Mouse (Mus musculus): ENCODE results near the gene Ttbk1. TPM values are rescaled to one million over a fixed set of nuclear protein-coding genes. Genes with fewer than 3 reads are reported as not detected.
A peak's percentile ranks its signal among the peaks of the same experiment; 100 is the strongest.

Gene Ttbk1
- polyA plus RNA-seq, 1 experiment, result 0.25 TPM

DNA sequence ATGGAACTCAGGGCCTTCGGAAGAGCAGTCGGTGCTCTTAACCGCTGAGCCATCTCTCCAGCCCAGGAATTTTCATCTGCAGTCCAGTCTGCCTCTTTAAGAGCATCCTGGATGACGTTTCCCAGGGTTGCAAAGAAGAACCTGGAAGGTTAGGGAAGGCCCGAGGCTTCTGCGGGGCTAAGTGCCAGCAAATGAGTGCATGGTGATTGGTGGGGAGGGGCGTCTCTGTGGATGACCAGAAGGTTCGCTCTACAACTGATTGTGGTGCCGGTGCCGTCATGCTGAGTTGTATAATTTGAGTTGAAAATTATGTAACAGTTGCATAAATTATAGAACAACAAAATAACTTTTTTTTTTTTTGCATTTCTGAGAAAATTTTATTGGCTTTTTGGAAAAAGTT lies 48.3 kb downstream of the Ttbk1 start:
- peaks cover 10% of the 10 kb centered on the region for H3K27me3 ChIP-seq (ENCODE audit: control insufficient read depth, insufficient read depth, low read length)
- H3K27ac ChIP-seq (ENCODE audit: insufficient read depth, low read depth, low read length), result no peak overlapping the region
- WGBS, result 90% methylated on average over 10 of the region's 10 CpGs
- no peak for TF ChIP-seq CTCF (IDR thresholded peaks at IDR 0.05; ENCODE audit: extremely low read depth, insufficient read length, insufficient replicate concordance, low read depth, low read length)
- TF ChIP-seq POLR2A (IDR thresholded peaks at IDR 0.05; ENCODE audit: low read depth, low read length), result no peak
- no peaks in the 10 kb centered on the region for H3K4me1 ChIP-seq (ENCODE audit: control insufficient read depth, insufficient read depth, insufficient read length, low read length)
- H3K36me3 ChIP-seq (ENCODE audit: control insufficient read depth, insufficient read depth, low read length), result no peaks in the 10 kb centered on the region
- H3K4me3 ChIP-seq (ENCODE audit: low read depth, low read length), result no peak overlapping the region

DNA sequence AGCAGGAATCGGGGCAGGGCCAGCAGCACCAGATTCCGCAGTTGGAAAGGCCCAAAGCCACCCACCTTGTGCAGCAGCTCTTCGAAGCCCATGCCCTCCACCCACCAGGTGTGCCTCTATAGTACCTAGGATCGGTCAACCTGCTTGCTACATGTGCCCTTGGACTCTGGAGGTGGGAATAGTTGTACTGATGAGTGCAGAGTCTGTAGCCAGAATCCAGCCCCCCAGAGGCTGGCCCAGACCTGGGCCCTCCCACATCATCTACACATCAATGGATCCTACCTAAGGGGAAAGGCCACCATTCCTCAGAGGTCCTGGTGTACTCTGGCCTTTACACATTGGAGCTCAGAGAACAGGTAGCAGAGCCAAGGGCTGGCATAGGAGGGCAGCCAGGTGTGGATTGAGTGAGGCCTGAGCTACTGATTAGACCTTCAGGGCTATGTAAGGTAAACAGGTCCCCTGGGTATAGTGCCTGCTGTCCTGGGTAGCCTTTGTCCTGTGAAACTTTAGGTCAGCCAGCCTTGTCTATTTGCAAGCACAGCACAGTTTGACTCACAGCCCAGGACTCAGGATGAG lies 49.1 kb downstream of the Ttbk1 start, which contains the start of gene Slc22a7:
Slc22a7 (minus strand) TSS at position 160 of the 576 bp plus-strand sequence.
- no peak for TF ChIP-seq POLR2A (IDR thresholded peaks at IDR 0.05; ENCODE audit: low read depth, low read length)
- no peak for TF ChIP-seq CTCF (IDR thresholded peaks at IDR 0.05; ENCODE audit: extremely low read depth, insufficient read length, insufficient replicate concordance, low read depth, low read length)
- no peak within 1 kb of the TSS for H3K27ac ChIP-seq (ENCODE audit: insufficient read depth, low read depth, low read length)
- H3K27me3 ChIP-seq (ENCODE audit: control insufficient read depth, insufficient read depth, low read length), result peaks cover 15% of the 10 kb centered on the region
- no peak within 1 kb of the TSS for H3K4me3 ChIP-seq (ENCODE audit: low read depth, low read length)
- 81% methylated on average over 4 of the region's 4 CpGs for WGBS
- no peaks in the 10 kb centered on the region for H3K36me3 ChIP-seq (ENCODE audit: control insufficient read depth, insufficient read depth, low read length)
- peaks cover 2% of the 10 kb centered on the region; the same call in 1 of the 2 replicates for H3K4me1 ChIP-seq (ENCODE audit: control insufficient read depth, insufficient read depth, insufficient read length, low read length)

GRCm38 (mm10) chr17:46436672-46437366 lies 50.7 kb downstream of the Ttbk1 start:
- 25% methylated on average over 23 of the region's 23 CpGs for WGBS
- peaks cover 2% of the 10 kb centered on the region; the same call in 1 of the 2 replicates for H3K4me1 ChIP-seq (ENCODE audit: control insufficient read depth, insufficient read depth, insufficient read length, low read length)
- H3K4me3 ChIP-seq (ENCODE audit: low read depth, low read length), result no peak overlapping the region
- H3K27ac ChIP-seq (ENCODE audit: insufficient read depth, low read depth, low read length), result no peak overlapping the region
- TF ChIP-seq POLR2A (IDR thresholded peaks at IDR 0.05; ENCODE audit: low read depth, low read length), result no peak
- peak; percentile 36; the same call in 1 of the 2 replicates for TF ChIP-seq CTCF (IDR thresholded peaks at IDR 0.05; ENCODE audit: extremely low read depth, insufficient read length, insufficient replicate concordance, low read depth, low read length)
- H3K36me3 ChIP-seq (ENCODE audit: control insufficient read depth, insufficient read depth, low read length), result no peaks in the 10 kb centered on the region
- H3K27me3 ChIP-seq (ENCODE audit: control insufficient read depth, insufficient read depth, low read length), result peaks cover 7% of the 10 kb centered on the region; the same call in 1 of the 2 replicates

DNA sequence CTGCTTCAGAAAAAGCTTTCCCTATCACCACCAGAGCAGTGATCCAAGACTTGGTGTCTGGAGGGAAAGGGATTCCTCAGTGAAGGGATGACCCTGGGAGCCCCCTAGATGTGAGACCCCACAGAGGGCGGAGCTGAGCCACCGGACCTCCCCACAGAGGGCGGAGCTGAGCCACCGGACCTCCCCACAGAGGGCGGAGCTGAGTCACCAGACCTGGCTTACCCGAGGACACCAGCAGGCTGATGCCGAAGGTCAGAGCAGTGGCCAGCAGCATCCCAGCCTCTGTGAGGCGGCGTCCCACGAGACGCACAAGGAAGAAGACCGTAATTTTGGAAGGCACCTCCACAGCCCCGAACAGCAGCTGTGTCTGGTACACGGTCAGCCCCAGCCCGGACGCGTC lies 53.8 kb downstream of the Ttbk1 start:
- TF ChIP-seq POLR2A (IDR thresholded peaks at IDR 0.05; ENCODE audit: low read depth, low read length) (no peak), CTCF (IDR thresholded peaks at IDR 0.05; ENCODE audit: extremely low read depth, insufficient read length, insufficient replicate concordance, low read depth, low read length) (no peak)
- H3K4me3 ChIP-seq (ENCODE audit: low read depth, low read length), result no peak overlapping the region
- H3K27me3 ChIP-seq (ENCODE audit: control insufficient read depth, insufficient read depth, low read length), result peaks cover 7% of the 10 kb centered on the region; the same call in 1 of the 2 replicates
- 4% methylated on average over 17 of the region's 17 CpGs for WGBS
- no peak overlapping the region for H3K27ac ChIP-seq (ENCODE audit: insufficient read depth, low read depth, low read length)
- no peaks in the 10 kb centered on the region for H3K36me3 ChIP-seq (ENCODE audit: control insufficient read depth, insufficient read depth, low read length)
- H3K4me1 ChIP-seq (ENCODE audit: control insufficient read depth, insufficient read depth, insufficient read length, low read length), result peaks cover 6% of the 10 kb centered on the region

GRCm38 (mm10) chr17:46428761-46429414 lies 58.6 kb downstream of the Ttbk1 start, which contains the start of gene Crip3:
Gene Crip3, plus strand, starts transcription at chr17:46428926.
- no peaks in the 10 kb centered on the region for H3K36me3 ChIP-seq (ENCODE audit: control insufficient read depth, insufficient read depth, low read length)
- no peak within 1 kb of the TSS for H3K27ac ChIP-seq (ENCODE audit: insufficient read depth, low read depth, low read length)
- peaks cover 5% of the 10 kb centered on the region; the same call in 1 of the 2 replicates for H3K27me3 ChIP-seq (ENCODE audit: control insufficient read depth, insufficient read depth, low read length)
- peak within 1 kb of the TSS; percentile 20; the same call in 1 of the 2 replicates for H3K4me3 ChIP-seq (ENCODE audit: low read depth, low read length)
- 6% methylated on average over 14 of the region's 18 CpGs for WGBS
- TF ChIP-seq CTCF (IDR thresholded peaks at IDR 0.05; ENCODE audit: extremely low read depth, insufficient read length, insufficient replicate concordance, low read depth, low read length) (no peak), POLR2A (IDR thresholded peaks at IDR 0.05; ENCODE audit: low read depth, low read length) (no peak)
- peaks cover 6% of the 10 kb centered on the region for H3K4me1 ChIP-seq (ENCODE audit: control insufficient read depth, insufficient read depth, insufficient read length, low read length)

DNA sequence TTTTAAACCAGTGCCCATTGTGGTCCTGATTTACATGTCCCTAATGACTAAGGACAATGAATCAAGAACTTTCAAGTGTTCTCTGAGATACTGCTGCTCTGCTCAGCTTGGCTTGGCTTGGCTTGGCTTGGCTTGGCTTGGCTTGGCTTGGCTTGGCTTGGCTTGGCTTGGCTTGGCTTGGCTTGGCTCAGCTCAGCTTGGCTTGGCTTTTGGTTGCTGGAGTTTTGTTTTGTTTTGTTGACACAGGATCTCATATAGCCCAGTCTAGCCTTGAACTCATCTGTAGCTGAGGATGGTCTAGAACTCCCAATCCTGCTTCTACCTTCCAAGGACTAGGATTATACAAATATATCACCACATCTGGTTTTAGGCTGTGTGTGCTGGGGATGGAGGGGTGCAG lies 61.0 kb downstream of the Ttbk1 start:
- Histone ChIP-seq H3K27ac (ENCODE audit: insufficient read depth, low read depth, low read length) (no peak overlapping the region), H3K4me1 (ENCODE audit: control insufficient read depth, insufficient read depth, insufficient read length, low read length) (peaks cover 3% of the 10 kb centered on the region; the same call in 1 of the 2 replicates), H3K4me3 (ENCODE audit: low read depth, low read length) (no peak overlapping the region), H3K36me3 (ENCODE audit: control insufficient read depth, insufficient read depth, low read length) (no peaks in the 10 kb centered on the region), H3K27me3 (ENCODE audit: control insufficient read depth, insufficient read depth, low read length) (no peaks in the 10 kb centered on the region)
- TF ChIP-seq POLR2A (IDR thresholded peaks at IDR 0.05; ENCODE audit: low read depth, low read length) (no peak), CTCF (IDR thresholded peaks at IDR 0.05; ENCODE audit: extremely low read depth, insufficient read length, insufficient replicate concordance, low read depth, low read length) (no peak)

DNA sequence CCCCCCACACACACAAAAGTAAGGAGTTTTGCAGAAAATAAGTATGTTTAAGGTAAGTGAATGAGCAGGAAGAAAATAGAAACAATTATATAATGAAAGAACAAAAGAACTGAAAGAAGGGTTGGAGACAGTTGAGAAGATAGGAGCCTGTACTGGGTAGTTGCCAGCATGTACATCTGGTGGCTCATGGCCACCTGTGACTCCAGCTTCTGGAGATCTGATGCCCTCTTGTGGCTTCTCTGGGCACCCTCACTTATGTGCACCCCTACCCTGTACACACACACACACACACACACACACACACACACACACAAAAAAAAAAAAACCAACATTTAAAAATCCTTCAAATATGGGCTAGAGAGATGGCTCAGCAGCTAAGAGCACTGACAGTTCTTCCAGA lies 67.8 kb downstream of the Ttbk1 start:
- H3K36me3 ChIP-seq (ENCODE audit: control insufficient read depth, insufficient read depth, low read length), result no peaks in the 10 kb centered on the region
- H3K27me3 ChIP-seq (ENCODE audit: control insufficient read depth, insufficient read depth, low read length), result no peaks in the 10 kb centered on the region
- H3K4me3 ChIP-seq (ENCODE audit: low read depth, low read length), result no peak overlapping the region
- H3K4me1 ChIP-seq (ENCODE audit: control insufficient read depth, insufficient read depth, insufficient read length, low read length), result no peaks in the 10 kb centered on the region
- TF ChIP-seq CTCF (IDR thresholded peaks at IDR 0.05; ENCODE audit: extremely low read depth, insufficient read length, insufficient replicate concordance, low read depth, low read length) (no peak), POLR2A (IDR thresholded peaks at IDR 0.05; ENCODE audit: low read depth, low read length) (no peak)
- no peak overlapping the region for H3K27ac ChIP-seq (ENCODE audit: insufficient read depth, low read depth, low read length)
